Mouse (Mus musculus) neural tube, postnatal 0 days (tissue): ENCODE data around the gene Tmem265. TPM values are rescaled to one million over a fixed set of nuclear protein-coding genes. Genes with fewer than 3 reads are reported as not detected.

Experiments used
- polyA plus RNA-seq: library from polyadenylated mRNA; unstranded; fragments of >200 nt; fragmentation: Nextera tagmentation; extraction: Ambion mirVana; gene quantifications from 2 replicates; pipeline ENCODE4 v1.2.1, GENCODE M21; 2015

Gene Tmem265
- polyA plus RNA-seq: 4.3 and 4.5 TPM in 2 replicates

DNA sequence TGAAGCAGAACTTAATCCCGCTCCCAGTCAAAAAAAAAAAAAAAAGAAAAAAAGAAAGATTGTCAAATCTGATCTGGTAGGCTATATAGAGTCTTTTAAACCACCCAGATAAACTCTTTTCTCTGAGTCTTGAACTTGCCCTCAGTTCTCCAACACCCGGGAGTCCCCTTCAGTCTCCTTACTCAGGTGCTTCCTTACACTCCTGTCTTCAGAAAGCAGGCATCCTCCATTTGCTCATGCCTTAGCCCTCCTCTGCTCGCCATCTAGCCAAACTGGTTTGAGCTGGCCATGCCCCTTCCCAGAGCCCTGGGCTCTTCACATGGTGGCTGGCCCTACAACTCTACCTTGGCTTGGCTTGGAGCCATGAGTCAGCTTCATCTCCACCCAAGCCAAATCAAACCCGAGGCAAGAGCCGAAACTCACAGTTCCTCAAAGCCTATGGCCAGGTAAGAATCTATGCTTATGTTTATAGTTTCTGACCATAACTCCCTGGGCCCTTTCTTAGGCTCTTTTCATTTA is at the start of gene Tmem265:
Gene Tmem265, plus strand, starts transcription at position 51 of the 519 bp plus-strand sequence.

DNA sequence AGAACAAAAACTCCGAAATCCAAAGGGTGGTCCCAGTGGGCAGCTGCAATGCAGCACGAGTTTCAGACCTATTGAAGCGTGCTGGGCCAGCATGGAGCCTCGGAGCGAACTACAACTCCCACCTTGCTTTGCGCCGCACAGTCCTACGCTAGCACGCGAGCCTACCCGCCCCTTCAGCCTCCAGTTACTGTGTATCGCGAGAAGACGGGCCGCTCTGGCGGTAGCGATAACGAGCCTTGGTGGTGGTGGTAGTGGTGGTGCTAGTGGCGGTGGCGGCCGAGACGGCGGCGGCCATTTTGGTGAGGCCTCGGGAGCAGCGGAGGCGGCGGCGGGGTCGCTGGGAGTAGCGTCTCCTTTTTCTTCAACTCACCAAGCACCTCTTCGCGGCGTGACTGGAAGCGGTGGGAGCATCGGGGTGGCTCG is 49.4 kb upstream of the Tmem265 start, which contains the start of gene Srcap:
Gene Srcap, plus strand, starts transcription at position 176 of the 423 bp plus-strand sequence.

DNA sequence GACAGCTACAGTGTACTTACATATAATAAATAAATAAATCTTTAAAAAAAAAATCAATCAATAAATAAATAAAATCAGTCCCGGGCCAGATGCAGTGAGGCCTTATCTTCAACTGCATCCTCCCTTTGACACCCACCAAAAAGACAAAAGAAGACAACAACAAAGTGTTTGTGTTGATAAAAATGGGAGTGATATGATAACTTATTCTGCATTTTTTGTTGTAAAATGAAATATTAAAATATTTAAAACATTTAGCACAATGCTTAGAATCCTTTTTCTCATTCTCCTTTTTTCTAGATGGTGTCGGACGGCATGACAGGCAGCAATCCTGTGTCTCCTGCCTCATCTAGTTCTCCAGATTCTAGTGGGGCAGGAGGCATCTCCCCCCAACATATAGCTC is 41.9 kb upstream of the Tmem265 start, which contains the start of gene Gm42715:
Gene Gm42715, plus strand, starts transcription at position 301 of the 400 bp plus-strand sequence.

DNA sequence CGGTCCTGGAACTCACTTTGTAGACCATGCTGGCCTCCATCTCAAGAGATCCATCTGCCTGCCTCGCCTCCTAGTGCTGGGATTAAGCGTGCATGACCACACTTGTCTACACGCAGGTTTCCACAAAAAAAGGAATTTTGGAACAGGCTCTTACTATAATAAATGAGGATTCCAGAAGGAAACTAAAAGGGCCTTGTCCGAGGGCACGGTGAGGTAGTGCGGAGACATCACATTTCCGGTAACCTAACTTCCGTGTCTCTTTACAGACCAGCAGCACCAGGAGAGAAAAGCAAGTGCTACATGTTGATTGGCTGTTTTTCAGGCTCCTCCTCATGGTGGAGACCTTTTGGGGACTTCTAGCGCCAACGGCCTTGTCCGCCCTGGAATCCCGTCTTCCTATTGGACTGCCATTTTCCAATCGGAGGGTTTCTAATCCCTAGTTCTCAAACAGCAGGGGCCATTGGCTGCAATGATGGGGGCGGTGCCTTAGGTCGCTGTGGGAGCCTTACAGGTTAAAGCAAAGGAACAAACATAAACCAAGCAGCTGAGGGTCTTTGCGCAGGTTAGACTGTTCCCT is 11.8 kb downstream of the Tmem265 start, which contains the start of gene Phkg2:
Gene Phkg2, plus strand, starts transcription at position 446 of the 577 bp plus-strand sequence.

DNA sequence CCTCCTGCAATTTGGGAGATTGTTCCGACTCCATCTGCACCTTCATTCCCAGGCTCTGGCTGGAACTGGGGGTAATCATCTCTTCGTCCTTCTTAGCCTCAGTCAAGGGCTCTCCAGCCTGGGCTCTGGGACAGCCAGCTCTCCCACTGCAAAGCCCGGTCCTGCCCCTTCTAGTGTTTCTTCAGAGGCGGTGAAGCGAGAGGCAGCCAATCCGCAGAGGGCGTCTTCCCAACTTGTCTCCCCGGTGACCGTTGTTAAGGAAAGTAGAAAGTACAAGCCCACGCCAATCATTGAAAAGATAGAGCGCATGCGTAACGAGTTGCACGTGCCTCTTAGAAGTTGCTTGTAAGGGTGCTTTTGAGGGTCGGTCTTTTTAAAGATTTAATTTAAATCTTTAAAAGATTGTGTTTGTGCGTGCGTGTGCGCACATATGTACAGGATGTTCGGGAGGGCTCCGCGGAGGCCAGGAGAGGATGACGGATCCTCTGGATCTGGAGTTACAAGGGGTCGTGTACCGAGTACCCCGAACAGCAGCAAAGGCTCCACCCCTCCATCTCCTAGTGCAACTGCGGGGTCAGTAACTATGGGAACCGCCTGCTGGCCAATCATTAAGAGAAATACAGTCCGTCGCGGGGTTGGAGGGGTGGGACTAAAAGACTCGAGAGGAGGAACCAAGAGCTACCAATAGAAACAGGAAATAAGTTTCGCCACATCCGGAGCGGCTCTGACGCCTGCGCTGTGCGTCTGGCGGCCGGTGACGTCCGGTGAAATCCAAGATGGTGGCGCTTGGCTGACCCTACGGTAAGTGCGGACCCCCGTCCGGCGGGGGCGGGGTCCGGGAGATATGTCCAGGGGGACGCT is 27.1 kb downstream of the Tmem265 start, which contains the start of the genes Ccdc189 and Rnf40:
Gene Ccdc189, minus strand, starts transcription at position 585 of the 861 bp plus-strand sequence.
Gene Rnf40, plus strand, starts transcription at position 757 of the 861 bp plus-strand sequence.

DNA sequence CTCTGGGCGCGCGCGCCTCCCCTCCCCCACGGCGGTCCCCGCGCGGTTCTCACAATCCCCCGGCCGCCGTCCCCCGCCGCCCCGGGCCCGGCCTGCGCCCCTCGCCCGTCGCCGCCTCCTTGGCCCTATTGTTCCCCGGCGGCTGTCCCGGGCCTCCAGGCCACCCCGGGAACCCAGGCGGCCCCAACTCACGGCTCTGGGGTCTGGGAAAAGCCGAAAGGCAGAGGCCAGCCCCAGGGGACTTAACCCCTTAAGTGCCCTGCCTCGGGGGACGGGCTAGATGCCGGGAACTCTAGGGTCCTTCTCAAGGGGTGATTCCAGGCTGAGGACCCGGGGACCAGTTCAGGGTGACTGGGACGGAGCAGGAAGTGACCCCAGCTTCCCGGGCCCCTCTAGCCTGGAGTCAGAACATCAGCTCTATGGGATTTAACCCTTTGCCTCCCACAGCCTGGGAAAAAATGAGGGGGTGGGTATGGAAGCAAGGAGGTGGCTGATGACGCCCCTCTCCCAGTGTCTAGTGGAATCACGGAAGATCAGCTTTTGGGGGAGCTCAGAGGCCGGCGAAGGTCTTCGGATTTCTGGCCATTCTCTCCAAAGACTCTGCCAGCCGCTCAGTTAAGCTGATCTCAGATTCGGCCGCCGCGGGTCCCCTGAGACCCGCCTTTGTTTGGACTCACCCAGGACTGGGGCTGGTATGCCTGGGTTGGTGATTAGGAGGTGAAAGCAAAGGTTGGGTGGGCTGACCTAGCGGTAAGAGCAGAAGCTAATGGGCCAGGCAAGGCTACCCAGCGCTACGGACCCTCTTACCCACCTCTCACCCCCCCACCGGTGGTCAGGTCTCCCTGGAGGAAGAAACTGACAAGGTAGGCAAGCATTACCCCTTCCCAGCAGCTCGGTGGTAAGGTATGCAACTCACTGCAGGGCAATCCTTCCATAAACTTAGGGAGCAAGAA is 54.0 kb downstream of the Tmem265 start, which contains the start of gene Zfp629:
Gene Zfp629, minus strand, starts transcription at position 907 of the 953 bp plus-strand sequence.

Other genes starting within 250 kb of the Tmem265 start
- 12.9 and 13.5 TPM in 2 replicates for gene Zfp768, start 215.8 kb upstream of the Tmem265 start, polyA plus RNA-seq
- gene Zfp747, start 185.3 kb upstream of the Tmem265 start, polyA plus RNA-seq: 5.5 and 6.6 TPM in 2 replicates
- gene 9130019O22Rik, start 174.2 kb upstream of the Tmem265 start, polyA plus RNA-seq: 2.9 and 3.1 TPM in 2 replicates
- gene E430018J23Rik, start 167.8 kb upstream of the Tmem265 start, polyA plus RNA-seq: 2.8 and 3.1 TPM in 2 replicates
- gene Zfp764, start 154.6 kb upstream of the Tmem265 start, polyA plus RNA-seq: 3.2 and 3.8 TPM in 2 replicates
- 31.8 and 32.0 TPM in 2 replicates for gene Zfp688, start 139.3 kb upstream of the Tmem265 start, polyA plus RNA-seq
- 8.2 and 11.7 TPM in 2 replicates for gene Zfp689, start 112.2 kb upstream of the Tmem265 start, polyA plus RNA-seq
- gene Prr14, start 101.8 kb upstream of the Tmem265 start, polyA plus RNA-seq: 26.2 and 33.0 TPM in 2 replicates
- gene Fbrs, start 82.2 kb upstream of the Tmem265 start, polyA plus RNA-seq: 11.1 and 12.2 TPM in 2 replicates
- gene Srcap, start 49.4 kb upstream of the Tmem265 start, polyA plus RNA-seq: 33.7 and 40.4 TPM in 2 replicates
- gene Gm42715, start 41.8 kb upstream of the Tmem265 start, polyA plus RNA-seq: 9.9 and 12.0 TPM in 2 replicates
- 52.7 and 66.9 TPM in 2 replicates for gene Phkg2, start 11.9 kb downstream of the Tmem265 start, polyA plus RNA-seq
- gene Ccdc189, start 27.2 kb downstream of the Tmem265 start, polyA plus RNA-seq: 9.6 and 12.3 TPM in 2 replicates
- 26.0 and 28.3 TPM in 2 replicates for gene Rnf40, start 27.4 kb downstream of the Tmem265 start, polyA plus RNA-seq
- gene Zfp629, start 54.4 kb downstream of the Tmem265 start, polyA plus RNA-seq: 11.1 and 11.4 TPM in 2 replicates
- 59.4 and 60.7 TPM in 2 replicates for gene Bcl7c, start 147.5 kb downstream of the Tmem265 start, polyA plus RNA-seq
- 5.3 and 5.8 TPM in 2 replicates for gene Ctf1, start 151.3 kb downstream of the Tmem265 start, polyA plus RNA-seq
- gene Ctf2, start 170.8 kb downstream of the Tmem265 start, polyA plus RNA-seq: 0.08 TPM in 1 of 2 replicates, not detected in the other
- gene Fbxl19, start 183.2 kb downstream of the Tmem265 start, polyA plus RNA-seq: 7.4 and 8.8 TPM in 2 replicates
- 13.2 and 13.7 TPM in 2 replicates for gene Orai3, start 208.4 kb downstream of the Tmem265 start, polyA plus RNA-seq
- gene Setd1a, start 215.3 kb downstream of the Tmem265 start, polyA plus RNA-seq: 17.7 and 18.5 TPM in 2 replicates
- not detected in 2 replicates for gene Gm49388, start 224.2 kb downstream of the Tmem265 start, polyA plus RNA-seq
- 12.2 and 12.5 TPM in 2 replicates for gene Hsd3b7, start 239.2 kb downstream of the Tmem265 start, polyA plus RNA-seq